Comparison of ENCODE assay signal across 8 mouse cellular contexts in genomic region chr12:91423125-91423820, GRCm38 (mm10). TPM values are rescaled to one million over a fixed set of nuclear protein-coding genes. Genes with fewer than 3 reads are reported as not detected.
DNase-seq lines count a peak whose midpoint lies in the region; TF ChIP-seq lines count a peak whose summit lies in the region.

No protein-coding gene starts in this region.

- 63% methylated on average over 11 of the region's 11 CpGs for WGBS in olfactory bulb, adult 2 months

- DNase-seq in kidney, adult 9 months: peak; percentile 43
- DNase-seq in kidney, adult 11 months: no peak
- DNase-seq in CD4-positive, CD25-positive, alpha-beta regulatory T cell, adult 2 months (ENCODE audit: low read depth, low spot score): peak; percentile 79
- peak; percentile 67 for DNase-seq in MN1 (ENCODE audit: low spot score)
- DNase-seq in embryo, embryonic 11.5 days (ENCODE audit: low read depth, low spot score): peak; percentile 14
- DNase-seq in kidney, postnatal 36 days: peak; percentile 40 to 53
- DNase-seq in spleen, postnatal 4 days (ENCODE audit: low spot score in 2 of 2): no peak

- no peak overlapping the region for H3K4me3 ChIP-seq in olfactory bulb, adult 2 months (ENCODE audit: insufficient read depth, low read depth, low read length)

- H3K27ac ChIP-seq in olfactory bulb, adult 2 months (ENCODE audit: insufficient read depth, low read depth, low read length): no peak overlapping the region

- H3K4me1 ChIP-seq in olfactory bulb, adult 2 months (ENCODE audit: control insufficient read depth, insufficient read depth, low read length): no peaks in the 10 kb centered on the region

- no peak for TF ChIP-seq POLR2A in olfactory bulb, adult 2 months (IDR thresholded peaks at IDR 0.05; ENCODE audit: insufficient read depth, low read depth, low read length)

- TF ChIP-seq CTCF in olfactory bulb, adult 2 months (IDR thresholded peaks at IDR 0.05; ENCODE audit: insufficient read depth, low read depth, low read length): peak; percentile 71

RNA-seq across cellular contexts. Expression of gene Tshr, which starts 38.9 kb away (rescaled TPM):
- not detected in 2 replicates for polyA plus RNA-seq in olfactory bulb, adult 2 months (2012; ENCODE audit: insufficient read depth, insufficient read length, low replicate concordance, missing spikeins)

RNA-seq across cellular contexts. Expression of gene Cep128, which starts 39.1 kb away (rescaled TPM):
- not detected in 2 replicates for polyA plus RNA-seq in olfactory bulb, adult 2 months (2012; ENCODE audit: insufficient read depth, insufficient read length, low replicate concordance, missing spikeins)

Comparison
In these comparisons a context has a peak if more than half of its experiments do, and no peak if none do; other contexts are left out.
1. DNase-seq: peak in kidney, adult 9 months (single experiment), CD4-positive, CD25-positive, alpha-beta regulatory T cell, adult 2 months (single experiment), MN1 (single experiment), embryo, embryonic 11.5 days (single experiment) and kidney, postnatal 36 days (2 of 2); none in kidney, adult 11 months (single experiment) and spleen, postnatal 4 days (0 of 2).